Mouse (Mus musculus) brown adipose tissue, adult 24 weeks (tissue): Measurements from ENCODE around the gene Foxl2. TPM values are rescaled to one million over a fixed set of nuclear protein-coding genes. Genes with fewer than 3 reads are reported as not detected.
A peak's percentile ranks its signal among the peaks of the same experiment; 100 is the strongest.

ENCODE experiments used
- H3K27ac ChIP-seq: fragments of 200-500 bp; replicated peaks from 2 replicates; pipeline ENCODE4 v1.5.1; 2012; ENCODE audit warnings: low read depth, mild to moderate bottlenecking, low read length
- H3K4me1 ChIP-seq: fragments of 200-500 bp; 2 replicates; pipeline ENCODE4 v1.6.1; 2012; ENCODE audit warnings: low read length, mixed read lengths; ENCODE audit not compliant: control insufficient read depth, insufficient read depth, insufficient read length
- H3K4me3 ChIP-seq: fragments of 200-500 bp; 2 replicates; pipeline ENCODE4 v1.5.1; 2012; ENCODE audit warnings: low read depth, mild to moderate bottlenecking, low read length, moderate library complexity; ENCODE audit not compliant: insufficient read depth
- polyA plus RNA-seq: library from polyadenylated mRNA; stranded (reverse); fragments of >200 nt; gene quantifications from 2 replicates; pipeline ENCODE4 v1.2.4, GENCODE M21; 2012; ENCODE audit not compliant: missing spikeins, insufficient read depth, insufficient read length

Foxl2 gene
- polyA plus RNA-seq, 1 experiment: not detected

- Histone ChIP-seq H3K4me1 (no peaks in the 10 kb centered on the region), H3K4me3 (peak overlapping the region; percentile 27), H3K27ac (no peak overlapping the region)
Measured at GRCm38 (mm10) chr9:98979431-98980416, 24.6 kb downstream of the Foxl2 start.

- peak within 1 kb of the TSS; percentile 69 for H3K4me3 ChIP-seq
- no peaks in the 10 kb centered on the region for H3K4me1 ChIP-seq
- no peak within 1 kb of the TSS for H3K27ac ChIP-seq
Measured at GRCm38 (mm10) chr9:98985800-98986475, 30.9 kb downstream of the Foxl2 start, which contains the start of gene Faim. Gene Faim, plus strand, starts transcription at chr9:98986373.

DNA sequence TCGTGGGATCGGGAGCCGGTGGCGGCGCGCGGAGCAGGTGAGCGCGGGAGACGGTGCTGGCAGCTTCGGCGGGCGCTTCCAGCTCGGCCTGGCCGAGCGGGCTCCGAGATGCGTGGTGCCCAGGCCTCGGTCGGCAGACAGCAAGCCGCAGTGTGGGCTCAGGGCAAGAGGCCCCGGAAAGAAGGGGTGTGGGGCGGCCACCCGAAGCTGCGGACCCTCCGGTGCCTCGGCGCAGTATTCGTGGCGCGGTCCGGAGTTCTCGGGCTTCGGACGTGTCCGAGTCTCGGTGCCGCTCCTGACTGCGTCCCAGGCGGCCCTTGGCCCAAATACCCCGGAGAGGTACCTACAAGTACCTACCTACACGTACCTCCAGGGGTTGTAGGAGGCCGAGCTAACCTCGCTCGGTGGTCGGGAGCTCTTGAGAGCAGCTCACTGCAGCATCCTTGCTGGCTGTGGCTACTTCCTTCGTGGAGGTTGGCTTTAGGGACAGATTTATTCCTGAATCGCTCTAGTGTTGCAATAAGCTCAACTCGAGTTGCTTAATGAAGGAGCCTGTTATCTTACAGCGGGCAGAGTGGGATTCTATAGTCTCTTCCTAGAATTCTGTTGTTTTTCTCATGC is 31.5 kb downstream of the Foxl2 start:
- Histone ChIP-seq H3K27ac (no peak overlapping the region), H3K4me1 (no peaks in the 10 kb centered on the region), H3K4me3 (peak overlapping the region; percentile 69)

- H3K27ac ChIP-seq: no peak overlapping the region
- H3K4me3 ChIP-seq: peak overlapping the region; percentile 69; the same call in 1 of the 2 replicates
- H3K4me1 ChIP-seq: no peaks in the 10 kb centered on the region
Measured at GRCm38 (mm10) chr9:98987131-98987530, 32.0 kb downstream of the Foxl2 start.

GRCm38 (mm10) chr9:98994103-98994502 is 39.0 kb downstream of the Foxl2 start:
- H3K27ac ChIP-seq: no peak overlapping the region
- H3K4me1 ChIP-seq: no peaks in the 10 kb centered on the region
- H3K4me3 ChIP-seq: no peak overlapping the region

- Histone ChIP-seq H3K4me1 (no peaks in the 10 kb centered on the region), H3K27ac (no peak overlapping the region), H3K4me3 (no peak overlapping the region)
Measured at GRCm38 (mm10) chr9:98999881-99000339, 44.8 kb downstream of the Foxl2 start.

DNA sequence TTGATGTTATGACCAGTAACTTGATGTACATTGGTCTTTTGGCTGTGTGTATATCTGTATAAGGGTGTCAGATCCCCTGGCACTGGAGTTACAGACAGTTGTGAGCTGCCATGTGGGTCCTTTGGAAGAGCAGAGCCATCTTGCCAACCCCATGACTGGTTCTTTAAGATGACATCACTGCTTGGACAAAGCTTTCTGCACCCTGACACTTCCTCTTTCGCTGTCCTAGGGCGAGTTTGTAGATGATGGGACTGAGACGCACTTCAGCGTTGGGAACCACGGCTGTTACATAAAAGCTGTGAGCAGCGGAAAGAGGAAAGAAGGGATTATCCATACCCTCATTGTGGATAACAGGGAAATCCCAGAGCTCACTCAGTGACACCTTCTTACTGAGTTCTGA is 46.2 kb downstream of the Foxl2 start:
- Histone ChIP-seq H3K4me3 (no peak overlapping the region), H3K27ac (no peak overlapping the region)

More for the DNA sequence above, 46.2 kb downstream of the Foxl2 start:
- H3K4me1 ChIP-seq: no peaks in the 10 kb centered on the region

Other genes starting within 250 kb of the Foxl2 start
- gene Prr23a1, start 112.8 kb upstream of the Foxl2 start, polyA plus RNA-seq: not detected in 2 replicates
- gene Prr23a2, start 98.8 kb upstream of the Foxl2 start, polyA plus RNA-seq: not detected in 2 replicates
- gene Prr23a3, start 90.5 kb upstream of the Foxl2 start, polyA plus RNA-seq: not detected in 2 replicates
- not detected in 2 replicates for gene 7420426K07Rik, start 52.2 kb upstream of the Foxl2 start, polyA plus RNA-seq
- 28.6 TPM in 2 replicates for gene Faim, start 31.1 kb downstream of the Foxl2 start, polyA plus RNA-seq
- not detected in 2 replicates for gene Gm1123, start 80.4 kb downstream of the Foxl2 start, polyA plus RNA-seq
- 9.9 and 11.0 TPM in 2 replicates for gene Pik3cb, start 185.3 kb downstream of the Foxl2 start, polyA plus RNA-seq